Mouse (Mus musculus): ENCODE data around the gene Gm39653.
"Not testable (repeated sequence)": the region's sequence is repeated elsewhere in the genome, so short reads cannot be mapped to it uniquely, and the experiment has no call there.

The Gm39653 gene

GRCm38 (mm10) chr1:63615668-63616067 is at the start of gene Gm39653:
TSS of gene Gm39653 (plus strand) at chr1:63615968.
- DNase-seq (ENCODE audit: low read depth, low spot score), result no peak

GRCm38 (mm10) chr1:63566501-63566900 is 49.3 kb upstream of the Gm39653 start:
- no peak for DNase-seq (ENCODE audit: low read depth, low spot score)

DNA sequence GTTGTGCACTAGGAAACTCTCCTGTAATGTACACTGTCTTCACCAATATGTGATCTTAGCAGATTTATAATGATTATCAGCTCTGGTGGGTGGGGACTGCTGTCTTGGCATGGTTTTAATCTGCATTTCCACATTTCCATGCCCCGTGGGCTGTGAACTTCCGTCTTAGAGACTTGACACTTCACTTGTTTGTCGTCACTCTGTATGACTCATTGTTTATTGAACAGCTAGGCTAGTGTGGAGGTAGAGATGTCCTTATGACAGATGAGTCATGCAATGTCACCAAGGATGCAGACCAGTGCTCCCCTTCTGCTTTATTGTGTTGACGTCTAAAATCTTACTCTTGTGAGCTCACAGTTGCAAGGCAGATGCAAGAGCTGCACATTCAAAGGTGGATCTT is 48.7 kb upstream of the Gm39653 start:
- no peak for DNase-seq (ENCODE audit: low read depth, low spot score)

DNA sequence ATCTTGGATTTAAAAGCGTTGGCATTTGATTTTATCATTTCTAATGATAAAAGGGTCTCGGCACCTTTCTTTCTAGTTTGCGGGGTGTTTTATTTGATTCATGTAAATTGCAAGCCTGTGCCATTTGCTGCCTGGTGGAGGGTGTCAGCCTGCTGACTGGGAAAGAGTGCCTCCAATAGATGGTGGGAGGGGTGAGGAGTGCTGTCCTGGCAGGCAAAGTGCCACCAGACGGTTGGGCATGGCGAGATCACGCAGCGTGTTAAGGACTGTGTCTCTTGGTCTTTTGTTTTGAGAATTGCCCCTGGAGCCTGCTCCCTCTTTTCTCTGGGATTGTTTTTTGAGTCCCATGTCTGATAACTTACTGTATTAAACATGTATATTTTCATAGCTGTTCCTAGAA is 43.5 kb upstream of the Gm39653 start:
- no peak for DNase-seq (ENCODE audit: low read depth, low spot score)

DNA sequence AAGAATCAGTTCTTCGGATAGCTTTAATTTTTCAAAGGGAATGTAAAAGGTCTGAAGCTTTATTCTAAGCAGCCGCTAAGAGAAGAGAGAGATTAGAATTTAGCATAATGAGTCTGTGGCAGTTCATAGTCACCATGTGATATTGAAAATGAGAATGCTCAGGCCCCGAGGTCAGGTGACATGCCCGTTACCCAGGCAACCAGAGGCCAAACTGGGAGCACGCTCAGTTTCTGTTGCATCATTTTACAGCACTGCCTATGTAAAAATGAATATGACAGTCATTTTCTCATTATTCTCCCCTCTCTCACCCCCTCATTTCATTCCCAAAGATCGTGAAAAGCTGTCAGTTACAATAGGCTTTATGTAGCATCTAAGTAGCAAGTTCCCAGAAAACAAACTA is 42.3 kb upstream of the Gm39653 start:
- DNase-seq (ENCODE audit: low read depth, low spot score), result no peak

- DNase-seq (ENCODE audit: low read depth, low spot score), result no peak
These were observed 41.7 kb upstream of the Gm39653 start for GRCm38 (mm10) chr1:63573864-63574611.

DNA sequence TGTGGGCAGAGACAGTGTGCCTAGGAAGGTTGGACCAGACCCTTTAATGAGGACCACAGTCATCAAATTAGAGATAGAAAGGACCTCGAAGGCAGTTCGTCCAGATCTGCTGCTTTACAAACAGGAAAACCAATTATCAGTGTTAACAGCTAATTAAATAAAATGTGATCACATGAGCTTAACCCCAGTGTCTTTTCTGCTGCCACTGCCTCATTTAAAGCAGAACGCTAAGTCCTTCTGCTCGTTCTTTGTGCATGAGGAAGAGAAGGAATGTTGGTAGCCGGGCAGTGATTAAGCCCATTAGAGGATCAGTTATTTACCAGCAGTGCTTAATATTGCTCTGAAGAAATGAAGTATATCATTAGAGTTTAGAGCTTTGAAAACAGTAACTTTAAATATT is 39.0 kb upstream of the Gm39653 start:
- DNase-seq (ENCODE audit: low read depth, low spot score), result no peak

GRCm38 (mm10) chr1:63579153-63579552 is 36.6 kb upstream of the Gm39653 start:
- DNase-seq (ENCODE audit: low read depth, low spot score), result no peak

DNA sequence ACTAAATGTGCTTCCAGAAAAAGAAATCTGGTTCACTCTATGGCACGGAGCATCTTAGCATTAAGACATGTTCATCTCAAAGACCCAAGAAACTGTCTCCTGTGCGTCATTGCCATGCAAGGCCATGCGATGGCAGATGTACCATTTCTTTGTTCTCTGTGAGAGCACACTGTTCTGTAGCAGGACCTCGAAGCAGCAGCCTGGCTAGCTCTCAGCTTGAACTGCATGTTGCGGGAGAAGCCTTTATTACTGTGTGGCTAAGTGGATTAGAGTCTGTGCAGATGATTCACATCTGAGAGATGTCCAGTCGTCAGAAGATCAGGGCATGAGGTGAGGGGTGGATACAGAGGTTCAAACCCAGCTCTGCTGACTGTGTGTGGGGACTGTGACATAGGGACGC is 28.9 kb upstream of the Gm39653 start:
- no peak for DNase-seq (ENCODE audit: low read depth, low spot score)

DNA sequence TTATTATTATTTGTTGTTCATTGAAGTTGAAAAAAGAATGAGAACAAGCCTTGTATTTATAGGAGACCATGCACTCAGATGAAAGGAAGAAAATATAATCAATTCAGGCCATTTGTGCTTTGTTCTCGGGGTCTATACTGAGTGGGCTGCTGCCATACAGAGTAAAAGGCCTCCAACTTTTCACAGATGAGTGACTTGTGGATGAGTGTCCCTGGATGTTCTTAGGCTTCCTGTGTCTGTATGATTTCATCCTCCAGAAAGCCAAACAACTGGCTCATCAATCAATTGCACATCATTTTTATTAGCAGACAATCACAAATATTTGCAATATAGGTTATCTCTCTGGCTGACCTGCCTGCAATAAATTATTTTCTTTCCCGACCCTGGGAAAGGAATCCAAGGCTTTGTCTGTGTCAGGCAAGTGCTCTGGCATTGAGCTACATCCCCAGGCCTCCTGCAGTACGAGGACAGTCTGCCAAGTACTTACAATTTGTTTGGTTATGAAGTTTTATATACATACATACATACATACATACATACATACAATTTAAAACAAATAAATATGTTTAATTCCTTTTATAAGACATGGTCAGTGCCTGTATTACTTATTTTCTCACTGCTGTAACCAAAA is 11.8 kb upstream of the Gm39653 start:
- no peak for DNase-seq (ENCODE audit: low read depth, low spot score)

- DNase-seq (ENCODE audit: low read depth, low spot score), result no peak
These were observed 6.2 kb upstream of the Gm39653 start for GRCm38 (mm10) chr1:63609613-63610012.

- DNase-seq (ENCODE audit: low read depth, low spot score), result peak; percentile 76
These were observed 1.2 kb upstream of the Gm39653 start for GRCm38 (mm10) chr1:63614594-63614993.

DNA sequence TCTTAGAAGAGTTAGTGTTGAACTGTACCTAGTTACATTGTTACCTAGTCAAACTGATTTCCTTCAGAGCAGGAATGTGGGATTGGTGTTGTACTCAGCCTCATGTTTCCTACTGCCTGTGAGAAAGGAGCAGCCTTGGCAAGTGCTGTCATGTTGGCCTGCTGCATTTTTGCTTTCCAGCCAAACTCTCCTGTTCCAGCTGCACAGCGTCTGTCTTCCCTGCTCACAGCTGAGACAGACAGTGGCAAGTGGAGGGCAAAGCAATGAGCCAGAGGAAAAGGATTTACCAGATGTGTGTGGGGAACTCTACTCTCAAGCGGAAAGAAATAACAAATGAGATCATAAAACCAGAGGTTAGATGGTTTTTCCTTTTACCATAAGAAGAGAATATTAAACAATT is 12.4 kb downstream of the Gm39653 start:
- DNase-seq (ENCODE audit: low read depth, low spot score), result peak; percentile 5

DNA sequence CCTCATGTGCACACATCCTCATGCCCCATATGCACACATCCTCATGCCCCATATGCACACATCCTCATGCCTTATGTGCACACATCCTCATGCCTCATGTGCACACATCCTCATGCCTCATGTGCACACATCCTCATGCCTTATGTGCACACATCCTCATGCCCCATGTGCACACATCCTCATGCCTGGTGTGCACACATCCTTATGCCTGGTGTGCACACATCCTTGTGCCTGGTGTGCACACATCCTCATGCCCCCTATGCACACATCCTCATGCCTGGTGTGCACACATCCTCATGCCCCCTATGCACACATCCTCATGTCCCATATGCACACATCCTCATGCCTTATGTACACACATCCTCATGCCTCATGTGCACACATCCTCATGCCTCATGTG is 14.6 kb downstream of the Gm39653 start:
- DNase-seq (ENCODE audit: low read depth, low spot score), result not testable (repeated sequence)

DNA sequence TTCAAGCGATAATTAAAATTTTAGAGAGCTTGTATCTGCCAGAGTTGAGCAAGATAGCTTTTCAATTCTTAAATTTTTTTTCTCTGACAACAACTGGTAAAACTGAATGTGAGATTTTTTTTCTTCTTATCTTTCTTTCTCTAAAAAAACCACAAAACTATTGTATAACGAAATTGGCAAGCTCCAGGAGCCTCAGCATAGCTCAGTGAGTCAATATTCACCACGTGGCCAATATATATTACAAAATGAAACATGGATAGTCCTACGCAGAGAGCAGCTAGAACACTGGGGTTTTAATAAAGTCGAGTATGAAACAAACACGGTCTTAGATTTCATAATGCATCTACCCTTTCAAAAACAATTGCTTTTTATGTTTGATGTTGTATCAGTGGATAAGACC is 24.2 kb downstream of the Gm39653 start:
- no peak for DNase-seq (ENCODE audit: low read depth, low spot score)

DNA sequence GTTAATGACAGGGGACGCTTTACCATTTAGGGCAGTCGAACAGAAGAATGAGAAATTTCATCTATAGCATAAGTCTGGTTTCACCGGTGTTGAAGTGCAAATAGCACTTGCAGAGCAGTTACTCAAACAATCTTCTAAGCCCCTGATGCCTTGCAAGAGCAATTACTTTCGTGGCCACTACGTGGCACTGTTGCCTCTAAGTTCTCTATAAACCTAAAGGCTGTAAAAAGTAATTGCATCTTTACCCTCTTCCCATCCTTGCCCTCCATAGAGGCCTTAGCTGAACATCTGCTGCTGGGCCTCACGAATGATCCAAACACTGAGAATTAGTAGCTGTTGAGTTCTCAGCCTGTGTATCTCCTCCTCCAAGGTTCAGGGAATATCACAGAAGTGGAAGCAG is 42.2 kb downstream of the Gm39653 start:
- peak; percentile 90 for DNase-seq (ENCODE audit: low read depth, low spot score)

DNA sequence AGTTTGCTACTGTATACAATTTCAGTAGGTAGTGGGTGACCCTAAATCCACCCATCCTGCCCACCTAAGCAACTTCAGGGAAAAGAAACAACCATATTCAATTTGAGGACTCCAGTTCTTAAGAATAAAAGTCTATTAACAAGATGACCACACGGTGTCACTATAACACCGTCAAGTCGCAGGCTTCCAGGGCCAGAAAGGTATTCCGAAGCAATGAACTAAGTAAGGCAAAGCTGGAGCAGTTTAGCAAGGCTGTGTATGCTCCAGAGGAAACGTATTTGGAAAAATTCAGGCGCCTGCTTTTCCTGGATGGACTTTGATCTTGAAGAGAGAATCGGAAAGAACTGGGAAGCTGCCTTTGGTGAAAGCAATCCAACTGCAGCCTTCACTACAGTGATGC is 43.8 kb downstream of the Gm39653 start:
- DNase-seq (ENCODE audit: low read depth, low spot score), result peak; percentile 88

- DNase-seq (ENCODE audit: low read depth, low spot score), result no peak
These were observed 50.3 kb downstream of the Gm39653 start for GRCm38 (mm10) chr1:63666089-63666488.

DNA sequence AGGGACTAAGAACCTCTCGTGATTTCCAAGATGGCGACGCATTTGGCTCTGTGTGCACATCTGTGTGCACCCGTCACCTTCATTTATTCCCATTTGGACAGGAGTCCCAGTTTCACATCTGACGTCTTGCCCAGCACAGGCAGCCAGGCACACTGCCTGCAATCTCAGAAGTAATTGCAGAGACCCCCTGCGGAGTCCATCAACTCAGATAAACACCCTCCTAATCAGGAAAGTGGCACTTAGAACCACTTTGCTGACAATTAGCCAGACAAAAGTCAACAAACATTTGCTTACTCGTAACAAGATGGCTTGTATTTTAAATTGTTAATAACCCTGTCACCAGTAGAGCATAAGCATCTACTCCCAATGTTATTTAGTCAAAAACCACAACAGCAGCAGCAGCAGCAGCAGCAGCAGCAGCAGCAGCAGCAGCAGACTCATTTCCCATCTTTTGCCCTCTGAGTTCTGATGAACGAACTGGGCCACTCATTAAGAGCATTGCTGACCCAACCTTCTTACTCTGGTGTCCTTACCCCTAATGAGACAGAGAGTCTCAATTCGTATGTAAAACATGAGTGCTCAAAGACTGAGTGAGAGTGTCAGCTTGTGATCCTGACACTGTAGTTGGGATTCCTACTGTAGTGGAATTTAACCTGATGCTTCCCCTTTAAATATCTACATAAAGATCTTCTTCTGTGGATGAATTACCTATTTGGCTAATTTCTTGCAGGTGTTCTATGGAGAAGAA is 51.6 kb downstream of the Gm39653 start:
- no peak for DNase-seq (ENCODE audit: low read depth, low spot score)

GRCm38 (mm10) chr1:63667949-63668851 is 52.4 kb downstream of the Gm39653 start:
- DNase-seq (ENCODE audit: low read depth, low spot score), result no peak

GRCm38 (mm10) chr1:63668852-63669160 is 53.0 kb downstream of the Gm39653 start:
- DNase-seq (ENCODE audit: low read depth, low spot score), result peak; percentile 56
